Mouse (Mus musculus) embryonic facial prominence, embryonic 15.5 days (tissue): Measurements from ENCODE around the gene Prelp. TPM values are rescaled to one million over a fixed set of nuclear protein-coding genes. Genes with fewer than 3 reads are reported as not detected.

Experiments
- ATAC-seq: fragments of 200-750 bp; cut with Nextera tagmentation; 2 replicates; pipeline ENCODE4 v1.8.0; 2017; ENCODE audit warnings: low read depth, moderate TSS enrichment; ENCODE audit not compliant: insufficient number of reproducible peaks, low FRiP score, low TSS enrichment
- H3K27ac ChIP-seq: fragments of 300-500 bp; sonication (generic); replicated peaks from 2 replicates; pipeline ENCODE4 v1.5.1; 2015; ENCODE audit warnings: mild to moderate bottlenecking, inconsistent platforms
- H3K27me3 ChIP-seq: fragments of 300-500 bp; sonication (generic); 2 replicates; pipeline ENCODE4 v1.6.1; 2015; ENCODE audit warnings: inconsistent platforms
- H3K36me3 ChIP-seq: fragments of 300-500 bp; sonication (generic); 2 replicates; pipeline ENCODE4 v1.6.1; 2015; ENCODE audit warnings: mild to moderate bottlenecking, inconsistent platforms
- H3K4me1 ChIP-seq: fragments of 300-500 bp; sonication (generic); 2 replicates; pipeline ENCODE4 v1.6.1; 2015; ENCODE audit warnings: inconsistent platforms
- H3K4me2 ChIP-seq: fragments of 300-500 bp; sonication (generic); replicated peaks from 2 replicates; pipeline ENCODE4 v1.6.1; 2015; ENCODE audit warnings: mild to moderate bottlenecking, inconsistent platforms
- H3K4me3 ChIP-seq: fragments of 300-500 bp; sonication (generic); replicated peaks from 2 replicates; pipeline ENCODE4 v1.5.1; 2015; ENCODE audit warnings: mild to moderate bottlenecking, inconsistent platforms
- H3K9ac ChIP-seq: fragments of 300-500 bp; sonication (generic); 2 replicates; pipeline ENCODE4 v1.6.1; 2015; ENCODE audit warnings: inconsistent platforms
- H3K9me3 ChIP-seq: fragments of 300-500 bp; sonication (generic); replicated peaks from 2 replicates; pipeline ENCODE4 v1.6.1; 2016; ENCODE audit warnings: inconsistent platforms
- WGBS: fragments of 180-500 bp; shearing (Covaris S2); methylation state at CpG from one replicate; pipeline ENCODE4 v1.1.7; 2015; 5-methylcytosine and 5-hydroxymethylcytosine counted together
- polyA plus RNA-seq: library from polyadenylated mRNA; unstranded; fragments of >200 nt; fragmentation: Nextera tagmentation; extraction: Ambion mirVana; gene quantifications from 2 replicates; pipeline ENCODE4 v1.2.1, GENCODE M21; 2015

The Prelp gene
- polyA plus RNA-seq, 1 experiment from 2014 or later, result 8.2 TPM

DNA sequence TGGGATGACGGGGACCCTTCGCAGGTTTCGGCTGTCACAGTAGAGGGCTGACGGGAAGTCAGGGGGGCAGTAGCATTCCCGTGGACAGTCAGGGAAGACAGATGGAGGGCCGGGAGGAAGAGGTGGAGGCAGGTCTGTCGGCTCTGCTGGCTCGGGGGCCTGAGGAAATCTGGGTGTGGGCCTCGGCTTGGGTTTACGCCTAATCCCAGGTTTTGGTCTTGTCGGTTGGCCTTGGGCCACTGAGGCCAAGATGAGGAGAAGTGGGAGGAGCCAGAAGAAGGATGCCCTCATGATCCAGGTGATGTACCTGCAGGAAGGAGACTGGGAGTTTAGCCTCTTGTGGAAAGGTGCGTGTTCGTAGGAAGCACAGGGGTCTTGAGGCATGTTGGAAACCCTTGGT is 6.1 kb downstream of the Prelp start:
- Histone ChIP-seq H3K27ac (no peak overlapping the region), H3K9me3 (no peaks in the 10 kb centered on the region), H3K4me2 (no peak overlapping the region), H3K27me3 (no peaks in the 10 kb centered on the region), H3K4me3 (no peak overlapping the region), H3K36me3 (no peaks in the 10 kb centered on the region), H3K9ac (no peak overlapping the region), H3K4me1 (peaks cover 38% of the 10 kb centered on the region)
- no peak for ATAC-seq
- 84% methylated on average over 13 of the region's 13 CpGs for WGBS

DNA sequence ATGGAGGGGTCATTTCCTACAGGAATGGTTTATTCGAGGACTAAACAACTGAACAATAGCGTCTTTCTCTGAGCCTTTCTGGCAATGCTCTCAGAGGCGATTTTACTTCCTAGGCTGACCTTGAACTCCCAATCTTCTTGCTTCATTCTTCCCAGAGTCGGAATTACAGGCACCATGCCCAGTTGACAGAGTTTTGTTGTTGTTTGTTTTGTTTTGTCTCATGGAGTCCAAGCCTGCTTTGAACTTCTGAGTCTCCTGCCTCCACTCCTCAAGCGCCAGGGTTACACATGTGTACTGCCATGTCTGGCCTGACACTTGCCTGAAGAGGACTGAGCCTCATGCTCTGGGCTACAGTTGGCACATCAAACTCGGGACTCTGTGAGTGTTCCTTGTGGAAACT is 8.2 kb downstream of the Prelp start:
- Histone ChIP-seq H3K4me2 (no peak overlapping the region), H3K9ac (no peak overlapping the region), H3K9me3 (no peaks in the 10 kb centered on the region), H3K27ac (no peak overlapping the region), H3K4me3 (no peak overlapping the region), H3K27me3 (no peaks in the 10 kb centered on the region), H3K36me3 (no peaks in the 10 kb centered on the region), H3K4me1 (peaks cover 42% of the 10 kb centered on the region)
- WGBS, result 77% methylated on average over 6 of the region's 6 CpGs
- ATAC-seq, result no peak

DNA sequence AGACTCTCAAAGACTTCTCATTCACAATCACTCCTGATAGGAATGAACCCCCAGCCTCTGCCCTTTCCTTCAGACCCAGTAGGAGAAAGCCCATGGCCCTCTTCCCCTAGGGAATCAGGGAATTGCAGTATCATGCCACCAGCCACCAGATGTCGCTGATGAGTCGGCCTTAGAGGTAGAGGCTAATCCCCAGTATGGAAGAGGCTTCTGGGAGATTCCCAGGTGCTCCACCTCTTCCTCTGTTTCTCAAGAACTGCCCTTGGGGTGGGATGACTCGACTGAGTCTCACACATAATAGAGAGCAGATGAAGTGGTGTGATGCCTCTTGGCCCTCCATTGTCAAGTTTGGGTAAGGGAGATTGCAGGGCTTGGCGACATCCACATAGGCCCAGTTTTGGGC is 9.8 kb downstream of the Prelp start:
- Histone ChIP-seq H3K9me3 (no peaks in the 10 kb centered on the region), H3K36me3 (no peaks in the 10 kb centered on the region), H3K27me3 (no peaks in the 10 kb centered on the region), H3K4me3 (no peak overlapping the region), H3K9ac (no peak overlapping the region), H3K4me2 (no peak overlapping the region), H3K27ac (no peak overlapping the region), H3K4me1 (peaks cover 39% of the 10 kb centered on the region)
- no peak for ATAC-seq
- 22% methylated on average over 4 of the region's 4 CpGs for WGBS

DNA sequence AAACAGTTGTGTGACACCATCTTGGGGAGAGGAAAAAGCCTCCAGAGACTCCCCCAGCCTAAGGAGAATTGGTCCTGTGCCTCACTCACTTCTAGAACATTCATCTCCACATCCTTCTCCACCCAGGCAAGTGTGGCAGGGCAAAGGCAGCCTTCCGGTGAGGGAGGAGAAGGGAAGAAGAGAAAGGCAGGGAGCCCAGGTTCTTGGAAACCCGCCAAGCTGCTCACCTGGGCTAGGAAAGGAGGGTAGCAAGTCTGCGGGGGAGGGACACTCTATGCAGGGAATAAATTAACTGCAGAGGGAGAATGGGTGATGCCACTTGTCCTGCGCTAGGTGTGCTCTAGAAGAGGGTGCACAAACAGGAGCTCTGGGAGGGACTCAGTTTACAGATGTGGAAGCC is 10.2 kb downstream of the Prelp start:
- Histone ChIP-seq H3K4me1 (peaks cover 35% of the 10 kb centered on the region), H3K4me2 (no peak overlapping the region), H3K36me3 (no peaks in the 10 kb centered on the region), H3K9ac (no peak overlapping the region), H3K27ac (no peak overlapping the region), H3K4me3 (no peak overlapping the region), H3K27me3 (no peaks in the 10 kb centered on the region), H3K9me3 (no peaks in the 10 kb centered on the region)
- no peak for ATAC-seq
- 46% methylated on average over 4 of the region's 4 CpGs for whole genome bisulfite sequencing

DNA sequence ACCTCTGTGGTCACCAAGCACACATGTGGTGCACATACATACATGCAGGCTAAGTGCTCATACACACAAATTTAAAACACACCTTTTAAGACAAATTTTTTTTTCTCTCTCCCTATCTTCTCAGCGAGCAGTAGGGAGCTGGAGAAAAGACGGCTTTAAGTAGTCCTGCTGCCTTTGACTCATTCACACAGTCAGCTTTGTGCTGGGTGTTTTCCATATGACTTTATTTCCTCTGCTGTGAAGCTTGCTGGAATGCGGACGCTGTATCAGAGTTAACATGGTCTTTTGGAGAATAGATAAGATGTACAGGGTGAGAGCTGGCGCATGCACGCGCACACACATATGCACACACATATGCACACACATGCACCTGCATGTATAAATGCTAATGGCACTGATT is 11.1 kb downstream of the Prelp start:
- Histone ChIP-seq H3K4me1 (peaks cover 29% of the 10 kb centered on the region), H3K27me3 (no peaks in the 10 kb centered on the region), H3K4me3 (no peak overlapping the region), H3K9ac (no peak overlapping the region), H3K27ac (no peak overlapping the region), H3K9me3 (no peaks in the 10 kb centered on the region), H3K4me2 (no peak overlapping the region), H3K36me3 (no peaks in the 10 kb centered on the region)
- 81% methylated on average over 7 of the region's 7 CpGs for WGBS
- no peak for ATAC-seq

DNA sequence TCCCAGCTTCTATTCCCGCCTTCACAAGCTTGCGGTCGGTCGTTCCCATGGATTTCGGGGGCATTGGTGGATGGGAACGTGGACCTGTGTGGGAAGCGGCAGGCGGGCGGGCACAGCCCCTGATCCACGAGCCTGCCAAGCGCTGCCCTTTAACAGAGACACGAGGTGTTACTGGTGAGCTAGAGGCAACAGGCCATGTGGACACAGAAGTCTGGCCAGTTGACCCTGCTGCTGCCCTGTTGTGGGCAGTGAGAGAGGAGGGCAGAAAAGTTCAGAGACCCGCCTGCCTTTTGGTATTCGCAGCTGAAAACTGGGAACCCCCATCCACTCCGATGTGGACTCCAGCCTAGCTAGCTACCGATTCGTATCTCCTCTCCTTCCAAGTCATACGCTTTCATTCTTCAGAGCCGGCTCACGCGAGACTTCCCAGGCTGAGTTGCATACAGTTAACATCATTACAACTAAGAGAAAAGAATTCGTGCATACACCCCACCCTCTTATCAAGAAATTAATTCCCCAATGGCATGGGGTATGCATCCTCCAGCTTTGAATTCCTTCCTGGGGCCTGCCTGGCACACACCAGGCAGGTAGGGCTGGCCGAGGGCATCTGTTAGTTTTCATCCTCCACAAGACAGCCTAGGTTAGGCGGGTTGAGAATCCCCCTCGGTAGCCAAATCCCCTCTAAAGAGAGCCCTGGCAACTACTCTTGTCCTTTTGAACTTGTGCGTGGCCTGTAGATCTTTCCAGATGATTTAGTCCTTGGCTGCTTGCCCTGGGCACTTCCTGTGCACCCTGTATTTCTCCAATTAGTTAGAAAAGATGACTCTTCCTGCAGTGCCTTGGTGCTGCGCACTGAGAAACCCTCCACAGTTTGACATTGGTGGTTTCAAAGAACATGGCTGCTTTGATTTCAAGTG is 12.3 kb downstream of the Prelp start:
- Histone ChIP-seq H3K36me3 (no peaks in the 10 kb centered on the region), H3K27ac (peak overlapping the region; percentile 76), H3K4me3 (peak overlapping the region; percentile 43), H3K9ac (peak overlapping the region; percentile 33; the same call in 1 of the 2 replicates), H3K4me1 (peaks cover 29% of the 10 kb centered on the region), H3K9me3 (no peaks in the 10 kb centered on the region), H3K4me2 (peak overlapping the region; percentile 89), H3K27me3 (no peaks in the 10 kb centered on the region)
- ATAC-seq, result no peak; the same call in 1 of the 2 replicates
- WGBS, result 7% methylated on average over 27 of the region's 27 CpGs

DNA sequence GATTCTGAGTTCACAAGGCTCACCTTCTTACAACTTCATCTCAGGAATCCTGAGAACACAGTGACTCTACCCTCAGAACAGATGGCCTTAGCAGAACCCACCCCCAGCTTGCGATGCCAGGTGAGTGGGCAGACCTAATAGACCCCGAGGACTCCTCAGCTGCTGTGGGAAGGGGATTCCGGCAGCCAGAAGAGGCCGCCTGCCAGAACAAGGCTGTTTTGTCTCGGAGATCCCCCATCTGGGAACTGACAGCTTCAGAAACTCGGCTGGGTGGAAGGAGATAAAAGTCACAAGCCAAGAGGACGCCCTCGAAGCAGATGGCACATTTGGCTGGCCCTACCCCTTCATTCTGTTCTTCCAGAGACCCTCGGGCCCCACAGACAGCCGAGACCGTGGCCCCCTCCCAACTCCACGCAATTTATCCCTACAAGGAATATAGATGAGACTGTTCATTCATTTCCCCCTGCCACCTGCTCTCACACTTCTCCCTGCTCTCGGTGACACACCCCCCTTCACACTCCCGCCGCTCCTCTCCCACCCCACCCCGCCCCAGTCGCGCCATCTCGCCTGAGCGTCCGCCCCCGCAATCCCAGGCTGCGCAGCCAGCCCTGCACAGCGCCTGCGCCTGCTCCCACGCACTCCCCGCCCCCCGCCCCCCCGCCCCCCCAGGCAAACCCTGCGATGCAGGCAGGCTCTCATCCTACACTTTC is 13.1 kb downstream of the Prelp start, which contains the start of gene Optc:
Gene Optc (minus strand): TSS at position 51 of the 710 bp plus-strand sequence.
- WGBS, result 2% methylated on average over 30 of the region's 30 CpGs
- Histone ChIP-seq H3K4me3 (peak within 1 kb of the TSS; percentile 43), H3K9me3 (no peaks in the 10 kb centered on the region)

DNA sequence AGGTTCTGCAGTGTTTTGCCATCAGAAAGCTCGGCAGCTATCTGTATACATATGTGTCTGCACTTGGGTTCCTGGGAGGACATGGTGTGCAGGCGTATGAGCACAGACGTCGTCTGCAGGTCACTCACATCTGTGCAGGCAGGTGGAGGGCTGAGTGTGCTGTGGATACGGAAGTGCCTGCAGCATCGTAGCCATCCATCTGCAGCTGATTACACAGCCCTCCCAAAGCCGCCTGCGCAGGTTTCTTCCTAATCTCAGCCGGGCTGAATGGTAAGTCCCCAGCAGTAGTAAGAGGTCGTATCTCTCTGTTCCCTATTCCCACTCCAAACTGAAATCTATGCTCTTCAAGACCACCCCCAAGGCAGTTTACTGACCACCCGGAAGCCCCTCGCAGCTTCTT is 14.8 kb downstream of the Prelp start:
- Histone ChIP-seq H3K4me2 (no peak overlapping the region), H3K27me3 (no peaks in the 10 kb centered on the region), H3K4me3 (no peak overlapping the region), H3K36me3 (no peaks in the 10 kb centered on the region), H3K9ac (no peak overlapping the region), H3K9me3 (no peaks in the 10 kb centered on the region), H3K27ac (no peak overlapping the region), H3K4me1 (peaks cover 29% of the 10 kb centered on the region)
- ATAC-seq, result no peak
- WGBS, result 29% methylated on average over 12 of the region's 12 CpGs

More for the DNA sequence above, 13.1 kb downstream of the Prelp start, which contains the start of gene Optc:
- ATAC-seq, result peak; percentile 63
- H3K4me2 ChIP-seq, result peak within 1 kb of the TSS; percentile 89
- no peaks in the 10 kb centered on the region for H3K36me3 ChIP-seq
- peaks cover 29% of the 10 kb centered on the region for H3K4me1 ChIP-seq
- H3K27me3 ChIP-seq, result no peaks in the 10 kb centered on the region
- peak within 1 kb of the TSS; percentile 76 for H3K27ac ChIP-seq
- peak within 1 kb of the TSS; percentile 33 for H3K9ac ChIP-seq

DNA sequence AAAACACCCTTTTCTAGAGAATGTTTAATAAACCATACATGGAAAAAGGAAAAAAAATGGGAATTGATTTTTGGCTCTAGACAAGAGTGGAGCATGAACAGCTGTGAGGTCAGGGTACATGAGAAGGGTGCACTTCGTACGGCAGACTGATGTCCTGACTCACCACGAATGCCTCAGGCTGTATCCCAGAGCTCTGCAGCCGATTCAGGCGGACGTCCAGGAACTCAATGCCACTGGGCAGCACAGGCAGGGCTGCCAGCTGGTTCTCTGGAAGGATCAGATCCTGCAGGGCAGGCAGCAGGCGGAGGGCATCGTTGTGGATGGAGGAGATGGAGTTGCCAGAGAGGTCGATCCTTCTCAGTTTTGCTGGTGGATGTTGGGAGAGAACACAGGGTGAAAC is 20.4 kb downstream of the Prelp start:
- Histone ChIP-seq H3K4me3 (no peak overlapping the region), H3K9ac (no peak overlapping the region), H3K9me3 (no peaks in the 10 kb centered on the region), H3K27me3 (no peaks in the 10 kb centered on the region), H3K36me3 (no peaks in the 10 kb centered on the region), H3K4me1 (peaks cover 3% of the 10 kb centered on the region; the same call in 1 of the 2 replicates), H3K4me2 (no peak overlapping the region), H3K27ac (no peak overlapping the region)
- 59% methylated on average over 9 of the region's 9 CpGs for WGBS
- ATAC-seq, result no peak

DNA sequence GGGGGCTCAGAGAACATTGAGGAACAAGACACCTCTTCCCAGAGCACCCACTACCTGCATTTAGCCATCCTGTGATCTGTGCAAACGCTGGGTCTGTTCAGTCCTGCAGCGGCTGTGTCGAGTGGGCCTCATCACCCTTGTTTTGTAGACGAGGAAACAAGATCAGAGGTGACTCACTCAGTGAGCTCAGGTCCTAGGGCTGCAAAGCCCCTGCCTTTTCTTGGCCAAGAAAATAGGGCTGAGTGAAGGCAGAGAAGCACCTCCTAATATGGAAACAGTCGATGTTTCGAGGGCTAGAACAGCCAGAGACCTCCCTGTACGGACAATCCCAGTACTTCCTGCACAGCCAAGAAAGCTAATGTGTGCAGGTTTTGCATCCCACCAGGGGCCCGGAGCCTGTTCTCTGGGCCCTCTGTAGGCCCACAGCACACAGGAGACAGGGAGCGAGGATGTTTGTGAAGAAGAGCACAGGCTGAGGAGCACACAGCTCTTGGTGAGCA is 22.1 kb downstream of the Prelp start:
- ATAC-seq, result no peak
- Histone ChIP-seq H3K9ac (no peak overlapping the region), H3K4me1 (peaks cover 7% of the 10 kb centered on the region; the same call in 1 of the 2 replicates), H3K4me2 (no peak overlapping the region), H3K9me3 (no peaks in the 10 kb centered on the region), H3K4me3 (no peak overlapping the region), H3K27ac (no peak overlapping the region), H3K27me3 (no peaks in the 10 kb centered on the region), H3K36me3 (no peaks in the 10 kb centered on the region)
- WGBS, result 65% methylated on average over 9 of the region's 9 CpGs

DNA sequence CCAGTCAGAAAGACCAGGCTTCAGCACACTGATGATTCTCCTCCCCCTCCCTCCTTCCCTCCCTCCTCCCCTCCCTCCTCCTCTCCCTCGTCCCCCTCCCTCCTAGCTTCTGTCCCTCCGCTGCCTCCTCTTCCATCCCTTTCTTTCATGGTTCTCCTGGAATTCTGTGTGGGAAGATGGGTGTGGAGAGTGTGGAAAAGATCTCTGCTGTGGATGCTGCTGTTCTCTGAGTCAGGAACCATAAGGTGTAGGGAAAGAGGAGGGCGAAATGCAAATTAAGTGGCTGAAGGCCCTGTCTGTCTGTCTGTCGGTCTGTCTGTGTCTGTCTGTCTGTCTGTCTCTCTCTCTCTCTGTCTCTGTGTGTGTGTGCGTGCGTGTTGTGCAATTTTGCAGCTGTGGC is 23.9 kb downstream of the Prelp start:
- Histone ChIP-seq H3K9ac (no peak overlapping the region), H3K4me3 (no peak overlapping the region)

More for the DNA sequence above, 23.9 kb downstream of the Prelp start:
- no peaks in the 10 kb centered on the region for H3K36me3 ChIP-seq
- no peak overlapping the region for H3K4me2 ChIP-seq
- 71% methylated on average over 6 of the region's 6 CpGs for WGBS
- no peaks in the 10 kb centered on the region for H3K9me3 ChIP-seq
- no peak for ATAC-seq
- H3K27me3 ChIP-seq, result no peaks in the 10 kb centered on the region
- H3K27ac ChIP-seq, result no peak overlapping the region
- H3K4me1 ChIP-seq, result peaks cover 21% of the 10 kb centered on the region
